Mouse (Mus musculus): ENCODE results near the gene Zbtb9.

DNA sequence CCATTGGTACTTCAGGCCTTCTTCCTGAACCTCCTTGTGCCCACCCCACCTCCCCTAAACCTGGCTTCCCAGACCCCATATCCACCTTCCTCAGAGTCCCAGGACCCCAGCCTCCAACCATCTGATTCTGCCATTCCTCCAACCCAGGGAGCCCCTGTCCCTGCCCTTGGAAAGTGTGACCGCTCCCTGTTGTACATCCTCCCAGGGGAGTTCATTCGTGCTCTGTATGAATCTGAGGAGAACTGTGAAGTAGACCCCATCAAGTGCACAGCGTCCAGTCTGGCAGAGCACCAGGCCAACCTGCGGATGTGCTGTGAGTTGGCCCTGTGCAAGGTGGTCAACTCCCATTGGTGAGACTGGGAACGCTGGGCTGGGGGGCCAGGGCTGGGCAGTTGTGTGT lies 15.1 kb upstream of the Zbtb9 start:
- no peak for TF ChIP-seq CTCF (IDR thresholded peaks at IDR 0.05; ENCODE audit: insufficient read depth, low read length)
- no peak for TF ChIP-seq POLR2A (IDR thresholded peaks at IDR 0.05; ENCODE audit: borderline replicate concordance, extremely low read depth, low read depth, low read length)
